Mouse (Mus musculus): ENCODE measurements around the gene Gm1604a. TPM values are rescaled to one million over a fixed set of nuclear protein-coding genes. Genes with fewer than 3 reads are reported as not detected.
"Not testable (repeated sequence)": the region's sequence is repeated elsewhere in the genome, so short reads cannot be mapped to it uniquely, and the experiment has no call there.

Gene Gm1604a
- polyA plus RNA-seq (2012; rRNA removed) = 0.54 and 0.61 TPM in 2 replicates

DNA sequence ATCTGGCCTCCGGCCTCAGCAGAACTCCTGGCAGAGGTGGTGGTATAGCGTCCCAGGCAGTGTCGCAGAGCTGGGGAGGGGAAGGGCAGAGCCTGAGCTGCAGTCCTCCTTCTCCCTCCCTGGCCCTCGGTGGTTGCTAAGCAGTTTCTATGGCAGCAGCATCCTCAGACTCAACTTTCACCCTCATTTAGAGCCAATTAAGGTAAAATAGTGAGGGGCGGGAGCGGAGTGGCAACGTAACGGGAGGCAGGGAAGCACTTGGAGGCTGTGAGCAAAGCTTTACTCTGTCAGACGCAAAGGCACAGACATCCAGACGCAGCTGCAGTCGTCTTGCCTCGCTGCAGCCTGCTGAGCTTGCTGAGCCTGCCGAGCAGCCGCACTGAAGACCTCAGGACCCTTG lies at the start of gene Gm1604a:
TSS of gene Gm1604a (plus strand) at position 312 of the 400 bp plus-strand sequence.
- not testable (repeated sequence) for H3K4me1 ChIP-seq (replicated peaks; ENCODE audit: control insufficient read depth, insufficient read depth, low read length); H3K4me3 ChIP-seq (ENCODE audit: control insufficient read depth, insufficient read depth, low read length); H3K36me3 ChIP-seq (ENCODE audit: control insufficient read depth, insufficient read depth, low read length); DNase-seq; H3K27ac ChIP-seq (ENCODE audit: control insufficient read depth, insufficient read depth, low read length); H3K27me3 ChIP-seq (ENCODE audit: control insufficient read depth, insufficient read depth, low read length)
- WGBS = 55% methylated on average over 6 of the region's 14 CpGs

DNA sequence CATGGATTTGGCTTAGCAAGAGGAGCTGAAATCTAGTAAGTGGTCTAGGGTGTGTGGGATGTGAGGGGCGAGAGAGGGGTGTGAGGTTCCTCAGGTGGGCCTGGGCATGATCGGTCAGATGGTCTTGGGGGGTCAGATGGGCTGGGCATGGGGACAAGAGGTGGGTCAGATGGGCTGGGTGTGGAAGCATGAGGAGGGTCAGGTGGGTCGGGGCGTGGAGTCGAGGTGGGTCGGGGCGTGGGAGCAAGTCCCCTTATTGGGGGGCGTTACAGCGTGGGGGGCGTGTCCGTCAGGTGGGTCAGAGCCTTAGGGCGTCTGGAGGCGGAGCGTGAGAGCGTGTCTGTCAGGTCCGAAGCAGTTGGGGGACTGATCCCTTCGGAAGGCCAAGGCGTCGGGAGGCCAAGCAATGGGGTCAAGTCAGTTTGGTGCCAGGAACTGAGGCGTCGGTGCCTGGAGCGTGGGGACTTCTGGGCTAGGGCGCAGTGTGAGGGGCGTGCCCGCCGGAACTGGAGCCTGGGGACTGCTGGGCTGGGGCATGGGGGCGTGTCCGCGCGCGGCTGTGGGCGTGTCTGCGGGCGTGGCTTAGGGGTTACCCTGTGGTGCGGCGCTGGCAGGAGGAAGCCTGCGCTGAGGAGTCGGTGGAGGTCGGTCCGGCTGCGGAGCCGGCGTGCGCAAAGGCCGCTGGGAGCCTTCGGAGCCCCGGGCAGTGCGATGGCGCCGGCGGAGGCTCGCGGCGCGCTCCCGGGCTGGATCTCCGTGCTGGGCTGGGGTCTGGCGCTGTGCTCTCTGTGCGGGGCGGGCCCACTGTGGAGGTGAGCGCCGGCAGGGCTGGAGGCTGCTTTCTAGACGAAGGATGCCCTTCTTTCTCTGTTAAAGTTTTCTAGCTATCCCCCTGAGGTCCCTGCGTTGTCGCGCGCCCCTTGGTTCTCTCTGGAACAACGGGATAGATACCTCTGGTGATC lies 46.8 kb upstream of the Gm1604a start, which contains the start of gene Gm49721:
TSS of gene Gm49721 (plus strand) at position 618 of the 962 bp plus-strand sequence.
- Histone ChIP-seq H3K4me1 (replicated peaks; ENCODE audit: control insufficient read depth, insufficient read depth, low read length) (peaks cover 10% of the 10 kb centered on the region), H3K4me3 (ENCODE audit: control insufficient read depth, insufficient read depth, low read length) (peak within 1 kb of the TSS; percentile 94), H3K27ac (ENCODE audit: control insufficient read depth, insufficient read depth, low read length) (peak within 1 kb of the TSS; percentile 68; the same call in 1 of the 2 replicates)
- 0 out of 2 replicates have a peak, but pooled peaks have one; percentile 33 for TF ChIP-seq POLR2A (IDR thresholded peaks at IDR 0.05; ENCODE audit: control insufficient read depth, extremely low read depth, insufficient read depth, low read length, poor library complexity)
- peak; percentile 71 for DNase-seq
- H3K36me3 ChIP-seq (ENCODE audit: control insufficient read depth, insufficient read depth, low read length); H3K27me3 ChIP-seq (ENCODE audit: control insufficient read depth, insufficient read depth, low read length): not testable (repeated sequence)
- WGBS = 2% methylated on average over 58 of the region's 68 CpGs

GRCm38 (mm10) chr17:6979380-6979779 lies 46.0 kb upstream of the Gm1604a start:
- H3K4me1 ChIP-seq (replicated peaks; ENCODE audit: control insufficient read depth, insufficient read depth, low read length) = peaks cover 10% of the 10 kb centered on the region
- 12% methylated on average over 5 of the region's 5 CpGs for WGBS
- H3K27me3 ChIP-seq (ENCODE audit: control insufficient read depth, insufficient read depth, low read length); H3K36me3 ChIP-seq (ENCODE audit: control insufficient read depth, insufficient read depth, low read length): not testable (repeated sequence)
- peak overlapping the region; percentile 68; the same call in 1 of the 2 replicates for H3K27ac ChIP-seq (ENCODE audit: control insufficient read depth, insufficient read depth, low read length)
- peak overlapping the region; percentile 56 for H3K4me3 ChIP-seq (ENCODE audit: control insufficient read depth, insufficient read depth, low read length)
- DNase-seq = peak; percentile 14

GRCm38 (mm10) chr17:6980144-6980543 lies 45.2 kb upstream of the Gm1604a start:
- H3K4me1 ChIP-seq (replicated peaks; ENCODE audit: control insufficient read depth, insufficient read depth, low read length) = peaks cover 10% of the 10 kb centered on the region
- 98% methylated on average over 5 of the region's 8 CpGs for WGBS
- not testable (repeated sequence) for DNase-seq; H3K27ac ChIP-seq (ENCODE audit: control insufficient read depth, insufficient read depth, low read length); H3K4me3 ChIP-seq (ENCODE audit: control insufficient read depth, insufficient read depth, low read length); H3K36me3 ChIP-seq (ENCODE audit: control insufficient read depth, insufficient read depth, low read length); H3K27me3 ChIP-seq (ENCODE audit: control insufficient read depth, insufficient read depth, low read length)

DNA sequence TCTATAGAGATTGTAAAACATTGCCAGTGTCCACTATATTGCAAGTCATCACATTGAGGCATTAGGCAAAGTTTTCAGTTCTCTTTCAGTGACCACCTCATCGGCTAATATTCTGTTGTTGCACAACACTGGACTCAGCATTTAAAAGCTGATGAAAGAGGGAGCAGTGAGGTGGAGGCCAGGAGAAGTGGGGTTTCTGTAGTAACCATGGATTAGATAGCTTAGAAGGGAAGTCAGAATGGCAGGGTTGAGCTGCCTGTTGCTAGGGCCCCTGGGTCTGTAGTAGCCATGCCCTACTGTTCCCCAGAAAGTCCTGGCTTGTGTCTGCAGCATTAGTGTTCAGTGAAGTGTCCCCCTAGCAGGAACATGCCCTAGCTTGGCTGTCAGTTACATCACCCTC lies 39.2 kb upstream of the Gm1604a start:
- H3K36me3 ChIP-seq (ENCODE audit: control insufficient read depth, insufficient read depth, low read length); H3K27me3 ChIP-seq (ENCODE audit: control insufficient read depth, insufficient read depth, low read length); DNase-seq; H3K4me3 ChIP-seq (ENCODE audit: control insufficient read depth, insufficient read depth, low read length); H3K4me1 ChIP-seq (replicated peaks; ENCODE audit: control insufficient read depth, insufficient read depth, low read length); H3K27ac ChIP-seq (ENCODE audit: control insufficient read depth, insufficient read depth, low read length): not testable (repeated sequence)
- 100% methylated on average over 1 of the region's 1 CpGs for WGBS

DNA sequence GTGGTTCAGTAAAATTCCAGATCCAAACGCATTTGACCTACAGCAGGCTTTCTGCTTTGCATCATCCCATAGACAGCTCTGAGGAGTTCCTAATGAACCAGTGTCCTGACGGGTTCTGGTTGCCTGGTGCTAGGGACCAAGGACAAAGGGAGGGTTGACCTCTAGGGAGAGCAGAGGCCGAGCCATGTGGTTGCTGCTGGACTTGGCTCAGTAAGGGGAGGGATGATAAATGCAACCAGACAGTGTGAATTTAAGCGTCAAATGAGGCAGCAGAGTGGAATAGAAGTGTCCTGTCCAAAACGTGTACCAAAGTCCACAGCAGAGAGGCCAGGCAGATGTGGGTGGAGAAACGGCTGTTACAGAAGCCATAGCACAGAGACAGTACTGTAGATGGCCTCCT lies 29.9 kb upstream of the Gm1604a start:
- not testable (repeated sequence) for H3K36me3 ChIP-seq (ENCODE audit: control insufficient read depth, insufficient read depth, low read length); H3K4me3 ChIP-seq (ENCODE audit: control insufficient read depth, insufficient read depth, low read length); H3K4me1 ChIP-seq (replicated peaks; ENCODE audit: control insufficient read depth, insufficient read depth, low read length); H3K27ac ChIP-seq (ENCODE audit: control insufficient read depth, insufficient read depth, low read length); DNase-seq; H3K27me3 ChIP-seq (ENCODE audit: control insufficient read depth, insufficient read depth, low read length)
- WGBS = no CpG with 5 or more reads among the region's 6 CpGs

GRCm38 (mm10) chr17:6996826-6997225 lies 28.5 kb upstream of the Gm1604a start:
- not testable (repeated sequence) for DNase-seq; H3K4me3 ChIP-seq (ENCODE audit: control insufficient read depth, insufficient read depth, low read length); H3K27ac ChIP-seq (ENCODE audit: control insufficient read depth, insufficient read depth, low read length); H3K27me3 ChIP-seq (ENCODE audit: control insufficient read depth, insufficient read depth, low read length); H3K4me1 ChIP-seq (replicated peaks; ENCODE audit: control insufficient read depth, insufficient read depth, low read length); H3K36me3 ChIP-seq (ENCODE audit: control insufficient read depth, insufficient read depth, low read length)
- 90% methylated on average over 8 of the region's 8 CpGs for WGBS

GRCm38 (mm10) chr17:6997778-6998490 lies 27.4 kb upstream of the Gm1604a start:
- H3K27ac ChIP-seq (ENCODE audit: control insufficient read depth, insufficient read depth, low read length); H3K27me3 ChIP-seq (ENCODE audit: control insufficient read depth, insufficient read depth, low read length); H3K4me1 ChIP-seq (replicated peaks; ENCODE audit: control insufficient read depth, insufficient read depth, low read length); H3K36me3 ChIP-seq (ENCODE audit: control insufficient read depth, insufficient read depth, low read length); H3K4me3 ChIP-seq (ENCODE audit: control insufficient read depth, insufficient read depth, low read length); DNase-seq: not testable (repeated sequence)
- 100% methylated on average over 1 of the region's 7 CpGs for WGBS

GRCm38 (mm10) chr17:7001790-7002585 lies 23.4 kb upstream of the Gm1604a start:
- H3K4me1 ChIP-seq (replicated peaks; ENCODE audit: control insufficient read depth, insufficient read depth, low read length); H3K27me3 ChIP-seq (ENCODE audit: control insufficient read depth, insufficient read depth, low read length); H3K4me3 ChIP-seq (ENCODE audit: control insufficient read depth, insufficient read depth, low read length); H3K27ac ChIP-seq (ENCODE audit: control insufficient read depth, insufficient read depth, low read length); DNase-seq; H3K36me3 ChIP-seq (ENCODE audit: control insufficient read depth, insufficient read depth, low read length): not testable (repeated sequence)
- 97% methylated on average over 9 of the region's 12 CpGs for WGBS

DNA sequence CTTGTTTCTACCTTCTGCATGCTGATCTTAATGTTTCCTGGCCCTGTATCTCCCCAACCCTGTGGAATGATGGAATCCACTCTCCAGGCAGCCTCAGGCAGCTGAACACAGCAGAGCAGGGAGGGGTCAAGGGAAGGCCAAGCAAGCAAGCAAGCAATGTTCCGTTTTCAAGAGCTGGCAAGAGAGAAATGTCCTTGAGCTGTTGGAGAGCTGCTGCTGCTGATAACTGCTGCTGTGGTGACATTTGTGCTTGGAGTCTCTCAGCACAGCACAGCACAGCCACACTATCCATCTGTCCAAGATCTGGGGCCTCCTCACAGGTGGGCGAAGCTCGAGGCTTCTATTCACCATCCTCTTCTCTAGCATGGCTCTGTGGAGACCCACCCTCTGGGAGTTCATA lies 22.0 kb upstream of the Gm1604a start:
- not testable (repeated sequence) for H3K36me3 ChIP-seq (ENCODE audit: control insufficient read depth, insufficient read depth, low read length); H3K27ac ChIP-seq (ENCODE audit: control insufficient read depth, insufficient read depth, low read length); H3K4me1 ChIP-seq (replicated peaks; ENCODE audit: control insufficient read depth, insufficient read depth, low read length); H3K27me3 ChIP-seq (ENCODE audit: control insufficient read depth, insufficient read depth, low read length); H3K4me3 ChIP-seq (ENCODE audit: control insufficient read depth, insufficient read depth, low read length); DNase-seq
- no CpG with 5 or more reads among the region's 3 CpGs for WGBS
